Mouse (Mus musculus): ENCODE results near the gene Dnajb5. TPM values are rescaled to one million over a fixed set of nuclear protein-coding genes. Genes with fewer than 3 reads are reported as not detected.
A peak's percentile ranks its signal among the peaks of the same experiment; 100 is the strongest.

Gene Dnajb5
- polyA plus RNA-seq, 1 experiment from 2014 or later = 6.9 TPM

- Histone ChIP-seq H3K4me2 (no peak overlapping the region), H3K27me3 (ENCODE audit: insufficient read depth, low read length) (peaks cover 46% of the 10 kb centered on the region), H3K9ac (no peak overlapping the region), H3K4me1 (ENCODE audit: insufficient read depth) (no peaks in the 10 kb centered on the region), H3K27ac (ENCODE audit: low read depth) (no peak overlapping the region), H3K9me3 (ENCODE audit: low read depth, low read length) (no peaks in the 10 kb centered on the region), H3K36me3 (ENCODE audit: insufficient read depth) (no peaks in the 10 kb centered on the region), H3K4me3 (ENCODE audit: low read depth, low read length) (no peak overlapping the region)
- TF ChIP-seq CTCF (IDR thresholded peaks at IDR 0.05; ENCODE audit: low read depth) = no peak
- 74% methylated on average over 12 of the region's 12 CpGs for WGBS
- DNase-seq (no peak), ATAC-seq (ENCODE audit: insufficient read depth) (no peak)
Observed at GRCm38 (mm10) chr4:42915311-42915710, 34.3 kb upstream of the Dnajb5 start.

- DNase-seq = no peak
- no peak overlapping the region for H3K4me3 ChIP-seq (ENCODE audit: low read depth, low read length)
- H3K27ac ChIP-seq (ENCODE audit: low read depth) = no peak overlapping the region
- no peak for TF ChIP-seq CTCF (IDR thresholded peaks at IDR 0.05; ENCODE audit: low read depth)
- H3K4me1 ChIP-seq (ENCODE audit: insufficient read depth) = no peaks in the 10 kb centered on the region
- WGBS = 76% methylated on average over 1 of the region's 1 CpGs
- no peak overlapping the region for H3K4me2 ChIP-seq
- ATAC-seq (ENCODE audit: insufficient read depth) = no peak
- no peak overlapping the region for H3K9ac ChIP-seq
- H3K36me3 ChIP-seq (ENCODE audit: insufficient read depth) = no peaks in the 10 kb centered on the region
- H3K9me3 ChIP-seq (ENCODE audit: low read depth, low read length) = no peaks in the 10 kb centered on the region
- H3K27me3 ChIP-seq (ENCODE audit: insufficient read depth, low read length) = peaks cover 46% of the 10 kb centered on the region
Observed at GRCm38 (mm10) chr4:42915966-42916365, 33.6 kb upstream of the Dnajb5 start.

- no peaks in the 10 kb centered on the region for H3K9me3 ChIP-seq (ENCODE audit: low read depth, low read length)
- peak within 1 kb of the TSS; percentile 53 for H3K4me3 ChIP-seq (ENCODE audit: low read depth, low read length)
- peak within 1 kb of the TSS; percentile 89 for H3K4me2 ChIP-seq
- ATAC-seq (ENCODE audit: insufficient read depth) (peak; percentile 87), DNase-seq (peak; percentile 77)
- peak within 1 kb of the TSS; percentile 62 for H3K9ac ChIP-seq
- no peak within 1 kb of the TSS for H3K27ac ChIP-seq (ENCODE audit: low read depth)
- no peak for TF ChIP-seq CTCF (IDR thresholded peaks at IDR 0.05; ENCODE audit: low read depth)
- no peaks in the 10 kb centered on the region for H3K36me3 ChIP-seq (ENCODE audit: insufficient read depth)
- WGBS = under 1% methylated on average over 42 of the region's 90 CpGs
- H3K4me1 ChIP-seq (ENCODE audit: insufficient read depth) = no peaks in the 10 kb centered on the region
- H3K27me3 ChIP-seq (ENCODE audit: insufficient read depth, low read length) = peaks cover 46% of the 10 kb centered on the region
Observed at GRCm38 (mm10) chr4:42916617-42917401, 32.8 kb upstream of the Dnajb5 start, which contains the start of gene Phf24. Gene Phf24, plus strand, starts transcription at chr4:42916660.

- no peaks in the 10 kb centered on the region for H3K9me3 ChIP-seq (ENCODE audit: low read depth, low read length)
- H3K36me3 ChIP-seq (ENCODE audit: insufficient read depth) = no peaks in the 10 kb centered on the region
- H3K4me1 ChIP-seq (ENCODE audit: insufficient read depth) = no peaks in the 10 kb centered on the region
- peaks cover 46% of the 10 kb centered on the region for H3K27me3 ChIP-seq (ENCODE audit: insufficient read depth, low read length)
- TF ChIP-seq CTCF (IDR thresholded peaks at IDR 0.05; ENCODE audit: low read depth) = no peak
- no peak overlapping the region for H3K27ac ChIP-seq (ENCODE audit: low read depth)
- WGBS = 4% methylated on average over 12 of the region's 26 CpGs
- peak overlapping the region; percentile 89 for H3K4me2 ChIP-seq
- peak; percentile 69 for ATAC-seq (ENCODE audit: insufficient read depth)
- H3K9ac ChIP-seq = peak overlapping the region; percentile 62
- no peak for DNase-seq
- H3K4me3 ChIP-seq (ENCODE audit: low read depth, low read length) = peak overlapping the region; percentile 53
Observed at GRCm38 (mm10) chr4:42917402-42917774, 32.2 kb upstream of the Dnajb5 start.

GRCm38 (mm10) chr4:42920726-42921125 lies 28.9 kb upstream of the Dnajb5 start:
- H3K9me3 ChIP-seq (ENCODE audit: low read depth, low read length) = no peaks in the 10 kb centered on the region
- WGBS = 45% methylated on average over 9 of the region's 9 CpGs
- no peak overlapping the region for H3K9ac ChIP-seq
- H3K4me2 ChIP-seq = no peak overlapping the region
- H3K27me3 ChIP-seq (ENCODE audit: insufficient read depth, low read length) = peaks cover 30% of the 10 kb centered on the region
- H3K4me1 ChIP-seq (ENCODE audit: insufficient read depth) = no peaks in the 10 kb centered on the region
- H3K4me3 ChIP-seq (ENCODE audit: low read depth, low read length) = no peak overlapping the region
- peak; percentile 5 for DNase-seq
- ATAC-seq (ENCODE audit: insufficient read depth) = no peak
- no peak for TF ChIP-seq CTCF (IDR thresholded peaks at IDR 0.05; ENCODE audit: low read depth)
- no peaks in the 10 kb centered on the region for H3K36me3 ChIP-seq (ENCODE audit: insufficient read depth)
- H3K27ac ChIP-seq (ENCODE audit: low read depth) = no peak overlapping the region

GRCm38 (mm10) chr4:42921536-42921935 lies 28.1 kb upstream of the Dnajb5 start:
- 62% methylated on average over 2 of the region's 2 CpGs for WGBS
- H3K4me2 ChIP-seq = no peak overlapping the region
- no peaks in the 10 kb centered on the region for H3K4me1 ChIP-seq (ENCODE audit: insufficient read depth)
- no peak overlapping the region for H3K4me3 ChIP-seq (ENCODE audit: low read depth, low read length)
- ATAC-seq (ENCODE audit: insufficient read depth) (no peak), DNase-seq (no peak)
- no peak for TF ChIP-seq CTCF (IDR thresholded peaks at IDR 0.05; ENCODE audit: low read depth)
- H3K9ac ChIP-seq = no peak overlapping the region
- peaks cover 23% of the 10 kb centered on the region for H3K27me3 ChIP-seq (ENCODE audit: insufficient read depth, low read length)
- no peaks in the 10 kb centered on the region for H3K9me3 ChIP-seq (ENCODE audit: low read depth, low read length)
- H3K27ac ChIP-seq (ENCODE audit: low read depth) = no peak overlapping the region
- no peaks in the 10 kb centered on the region for H3K36me3 ChIP-seq (ENCODE audit: insufficient read depth)

- DNase-seq (no peak), ATAC-seq (ENCODE audit: insufficient read depth) (no peak)
- no peak overlapping the region for H3K4me3 ChIP-seq (ENCODE audit: low read depth, low read length)
- no peak overlapping the region for H3K27ac ChIP-seq (ENCODE audit: low read depth)
- TF ChIP-seq CTCF (IDR thresholded peaks at IDR 0.05; ENCODE audit: low read depth) = no peak
- H3K4me2 ChIP-seq = no peak overlapping the region
- H3K4me1 ChIP-seq (ENCODE audit: insufficient read depth) = no peaks in the 10 kb centered on the region
- H3K9me3 ChIP-seq (ENCODE audit: low read depth, low read length) = no peaks in the 10 kb centered on the region
- WGBS = 63% methylated on average over 6 of the region's 6 CpGs
- H3K9ac ChIP-seq = no peak overlapping the region
- H3K36me3 ChIP-seq (ENCODE audit: insufficient read depth) = no peaks in the 10 kb centered on the region
- H3K27me3 ChIP-seq (ENCODE audit: insufficient read depth, low read length) = peaks cover 20% of the 10 kb centered on the region
Observed at GRCm38 (mm10) chr4:42922056-42922455, 27.6 kb upstream of the Dnajb5 start.
